Mouse (Mus musculus) midbrain, embryonic 12.5 days (tissue): ENCODE measurements around the gene Atad3a. TPM values are rescaled to one million over a fixed set of nuclear protein-coding genes. Genes with fewer than 3 reads are reported as not detected.

ENCODE experiments used
- ATAC-seq: fragments of 200-750 bp; cut with Nextera tagmentation; 2 replicates; pipeline ENCODE4 v1.8.0; 2017; ENCODE audit warnings: low read depth, moderate TSS enrichment, moderate library complexity; ENCODE audit not compliant: low FRiP score
- H3K27ac ChIP-seq: fragments of 300-500 bp; sonication (generic); replicated peaks from 2 replicates; pipeline ENCODE4 v1.5.1; 2016; ENCODE audit warnings: mild to moderate bottlenecking
- H3K27me3 ChIP-seq: fragments of 300-500 bp; sonication (generic); 2 replicates; pipeline ENCODE4 v1.6.1; 2016; ENCODE audit warnings: mild to moderate bottlenecking
- H3K36me3 ChIP-seq: fragments of 300-500 bp; sonication (generic); 2 replicates; pipeline ENCODE4 v1.6.1; 2016
- H3K4me1 ChIP-seq: fragments of 300-500 bp; sonication (generic); 2 replicates; pipeline ENCODE4 v1.6.1; 2016
- H3K4me2 ChIP-seq: fragments of 300-500 bp; sonication (generic); replicated peaks from 2 replicates; pipeline ENCODE4 v1.6.1; 2016; ENCODE audit warnings: mild to moderate bottlenecking, moderate library complexity
- H3K4me3 ChIP-seq: fragments of 300-500 bp; sonication (generic); 2 replicates; pipeline ENCODE4 v1.5.1; 2016; ENCODE audit warnings: mild to moderate bottlenecking
- H3K9ac ChIP-seq: fragments of 300-500 bp; sonication (generic); replicated peaks from 2 replicates; pipeline ENCODE4 v1.6.1; 2016; ENCODE audit warnings: mild to moderate bottlenecking, moderate library complexity
- H3K9me3 ChIP-seq: fragments of 300-500 bp; sonication (generic); 2 replicates; pipeline ENCODE4 v1.6.1; 2016; ENCODE audit warnings: mild to moderate bottlenecking
- WGBS: fragments of 180-500 bp; shearing (Covaris S2); methylation state at CpG from one replicate; pipeline ENCODE4 v1.1.7; 2016; 5-methylcytosine and 5-hydroxymethylcytosine counted together
- polyA plus RNA-seq: library from polyadenylated mRNA; unstranded; fragments of >200 nt; fragmentation: Nextera tagmentation; extraction: Ambion mirVana; gene quantifications from 2 replicates; pipeline ENCODE4 v1.2.1, GENCODE M21; 2016

Gene Atad3a
- polyA plus RNA-seq, 1 experiment from 2014 or later: 97.3 TPM

- Histone ChIP-seq H3K9ac (peak overlapping the region; percentile 41; the same call in 1 of the 2 replicates), H3K4me1 (peaks cover 19% of the 10 kb centered on the region), H3K4me2 (peak overlapping the region; percentile 50), H3K9me3 (no peaks in the 10 kb centered on the region), H3K27ac (no peak overlapping the region), H3K36me3 (no peaks in the 10 kb centered on the region), H3K27me3 (peaks cover 56% of the 10 kb centered on the region), H3K4me3 (peak overlapping the region; percentile 31; the same call in 1 of the 2 replicates)
- WGBS: 33% methylated on average over 5 of the region's 5 CpGs
- ATAC-seq: no peak
Observed at GRCm38 (mm10) chr4:155773335-155774078, 12.6 kb upstream of the Atad3a start.

DNA sequence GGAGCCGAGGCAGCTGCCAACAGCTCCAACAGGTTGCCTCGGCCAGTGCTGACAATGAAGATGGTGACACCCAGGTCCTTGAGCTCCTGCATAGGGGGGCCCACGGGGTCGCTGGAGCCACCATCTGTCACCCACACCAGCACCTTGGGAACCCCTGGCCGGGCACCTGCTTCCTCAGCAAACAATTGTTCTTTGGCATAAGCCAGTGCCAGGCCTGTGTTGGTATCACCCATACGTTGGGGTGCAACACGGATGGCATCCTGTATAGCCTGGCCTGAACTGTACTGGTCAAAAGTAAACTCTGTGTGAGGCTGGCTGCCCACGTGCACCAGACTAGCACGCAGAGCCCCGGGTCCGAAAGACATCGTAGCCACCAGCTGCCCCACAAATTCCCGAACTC, 11.9 kb upstream of the Atad3a start:
- Histone ChIP-seq H3K9me3 (no peaks in the 10 kb centered on the region), H3K4me3 (no peak overlapping the region), H3K36me3 (no peaks in the 10 kb centered on the region), H3K4me2 (no peak overlapping the region), H3K27me3 (peaks cover 56% of the 10 kb centered on the region), H3K27ac (no peak overlapping the region), H3K9ac (no peak overlapping the region), H3K4me1 (peaks cover 19% of the 10 kb centered on the region)
- WGBS: 88% methylated on average over 13 of the region's 13 CpGs
- no peak for ATAC-seq

GRCm38 (mm10) chr4:155771706-155772105, 10.8 kb upstream of the Atad3a start:
- no peak overlapping the region for H3K9ac ChIP-seq
- H3K27me3 ChIP-seq: peaks cover 56% of the 10 kb centered on the region
- no peak overlapping the region for H3K27ac ChIP-seq
- no peak for ATAC-seq
- H3K4me3 ChIP-seq: no peak overlapping the region
- H3K36me3 ChIP-seq: no peaks in the 10 kb centered on the region
- peaks cover 19% of the 10 kb centered on the region for H3K4me1 ChIP-seq
- 76% methylated on average over 2 of the region's 2 CpGs for WGBS
- no peaks in the 10 kb centered on the region for H3K9me3 ChIP-seq
- no peak overlapping the region for H3K4me2 ChIP-seq

- Histone ChIP-seq H3K9ac (peak overlapping the region; percentile 73), H3K4me3 (peak overlapping the region; percentile 58), H3K36me3 (no peaks in the 10 kb centered on the region), H3K9me3 (no peaks in the 10 kb centered on the region), H3K4me1 (peaks cover 19% of the 10 kb centered on the region), H3K4me2 (peak overlapping the region; percentile 81), H3K27me3 (peaks cover 53% of the 10 kb centered on the region), H3K27ac (no peak overlapping the region)
- peak; percentile 16; the same call in 1 of the 2 replicates for ATAC-seq
- 39% methylated on average over 24 of the region's 24 CpGs for WGBS
Observed at GRCm38 (mm10) chr4:155770626-155771025, 9.7 kb upstream of the Atad3a start.

GRCm38 (mm10) chr4:155769880-155770512, 9.1 kb upstream of the Atad3a start:
- Histone ChIP-seq H3K4me3 (peak overlapping the region; percentile 58), H3K4me1 (peaks cover 19% of the 10 kb centered on the region), H3K4me2 (peak overlapping the region; percentile 81), H3K27me3 (peaks cover 47% of the 10 kb centered on the region), H3K27ac (peak overlapping the region; percentile 62), H3K9ac (peak overlapping the region; percentile 73), H3K36me3 (no peaks in the 10 kb centered on the region), H3K9me3 (no peaks in the 10 kb centered on the region)
- under 1% methylated on average over 39 of the region's 39 CpGs for WGBS
- peak; percentile 91 for ATAC-seq

DNA sequence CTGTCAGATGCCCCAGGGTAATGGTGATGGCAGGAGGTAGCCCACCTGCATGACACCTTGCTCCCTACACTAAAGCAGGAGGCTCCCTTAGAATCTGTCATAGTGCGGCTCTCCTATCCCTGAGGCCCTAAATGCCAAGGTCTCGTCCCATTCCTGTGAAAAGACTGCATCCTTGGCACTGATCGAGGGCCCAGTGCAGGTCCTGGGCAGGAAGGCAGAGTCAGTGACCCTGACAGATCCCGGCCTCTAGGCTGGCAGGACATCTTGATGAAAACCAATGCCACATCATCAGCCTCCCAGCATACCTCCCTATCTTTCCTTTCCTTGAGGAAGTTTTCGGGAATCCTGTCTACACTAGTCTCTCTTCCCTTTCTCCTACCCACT, 8.6 kb upstream of the Atad3a start:
- peak overlapping the region; percentile 73 for H3K9ac ChIP-seq
- 63% methylated on average over 5 of the region's 5 CpGs for WGBS
- H3K4me3 ChIP-seq: peak overlapping the region; percentile 58
- H3K9me3 ChIP-seq: no peaks in the 10 kb centered on the region
- peak; percentile 1; the same call in 1 of the 2 replicates for ATAC-seq
- peaks cover 42% of the 10 kb centered on the region for H3K27me3 ChIP-seq
- peaks cover 15% of the 10 kb centered on the region for H3K4me1 ChIP-seq
- no peak overlapping the region for H3K27ac ChIP-seq
- peak overlapping the region; percentile 81 for H3K4me2 ChIP-seq
- H3K36me3 ChIP-seq: no peaks in the 10 kb centered on the region

GRCm38 (mm10) chr4:155762357-155762756, 1.5 kb upstream of the Atad3a start:
- peaks cover 19% of the 10 kb centered on the region for H3K4me1 ChIP-seq
- no peaks in the 10 kb centered on the region for H3K9me3 ChIP-seq
- no peak overlapping the region for H3K27ac ChIP-seq
- peaks cover 3% of the 10 kb centered on the region; the same call in 1 of the 2 replicates for H3K36me3 ChIP-seq
- H3K4me2 ChIP-seq: 0 out of 2 replicates have a peak overlapping the region, but pooled peaks have one; percentile 9
- no peak overlapping the region for H3K9ac ChIP-seq
- no peak for ATAC-seq
- no peaks in the 10 kb centered on the region for H3K27me3 ChIP-seq
- 90% methylated on average over 3 of the region's 3 CpGs for WGBS
- H3K4me3 ChIP-seq: no peak overlapping the region

DNA sequence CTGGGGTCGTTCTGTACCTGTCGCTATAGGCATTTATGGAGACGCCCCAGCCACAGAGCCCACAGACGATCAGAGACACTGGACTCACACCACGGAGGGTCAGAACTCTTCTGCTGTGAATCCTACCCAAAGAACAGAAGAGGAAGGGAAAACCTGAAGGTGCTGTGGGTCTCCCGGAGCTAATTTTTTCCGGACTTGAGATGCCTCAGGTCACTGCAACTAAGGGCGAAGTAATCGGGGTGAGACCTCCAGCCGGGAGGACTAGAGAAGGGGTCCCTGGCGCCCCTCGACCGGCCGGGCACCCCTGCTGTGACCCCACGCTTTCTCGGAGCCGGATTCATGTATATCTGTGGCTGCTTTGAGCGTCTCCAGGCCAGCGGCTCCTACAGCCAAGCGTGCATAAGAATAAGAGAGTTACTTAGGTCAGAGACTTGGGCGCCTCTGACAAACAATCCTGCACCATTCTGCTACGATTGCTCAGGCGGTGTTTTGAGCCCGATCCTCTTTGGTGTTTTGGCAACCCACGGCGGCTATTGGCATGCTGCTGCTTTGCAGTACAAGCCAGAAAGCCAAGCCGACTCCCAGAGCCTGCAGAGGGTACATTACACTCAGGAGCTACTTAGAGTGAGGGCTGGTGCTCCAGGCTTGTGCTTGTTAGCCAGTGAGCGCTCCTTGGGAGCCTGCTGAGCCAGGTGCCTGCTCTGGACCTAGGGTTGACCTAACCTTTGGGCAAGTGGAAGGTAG, 635 bp upstream of the Atad3a start:
- peak overlapping the region; percentile 88 for H3K4me3 ChIP-seq
- peak overlapping the region; percentile 97 for H3K4me2 ChIP-seq
- H3K4me1 ChIP-seq: peaks cover 19% of the 10 kb centered on the region
- peaks cover 11% of the 10 kb centered on the region for H3K36me3 ChIP-seq
- peak overlapping the region; percentile 70 for H3K9ac ChIP-seq
- no peaks in the 10 kb centered on the region for H3K9me3 ChIP-seq
- WGBS: 3% methylated on average over 28 of the region's 28 CpGs
- no peak for ATAC-seq
- no peaks in the 10 kb centered on the region for H3K27me3 ChIP-seq
- H3K27ac ChIP-seq: no peak overlapping the region

DNA sequence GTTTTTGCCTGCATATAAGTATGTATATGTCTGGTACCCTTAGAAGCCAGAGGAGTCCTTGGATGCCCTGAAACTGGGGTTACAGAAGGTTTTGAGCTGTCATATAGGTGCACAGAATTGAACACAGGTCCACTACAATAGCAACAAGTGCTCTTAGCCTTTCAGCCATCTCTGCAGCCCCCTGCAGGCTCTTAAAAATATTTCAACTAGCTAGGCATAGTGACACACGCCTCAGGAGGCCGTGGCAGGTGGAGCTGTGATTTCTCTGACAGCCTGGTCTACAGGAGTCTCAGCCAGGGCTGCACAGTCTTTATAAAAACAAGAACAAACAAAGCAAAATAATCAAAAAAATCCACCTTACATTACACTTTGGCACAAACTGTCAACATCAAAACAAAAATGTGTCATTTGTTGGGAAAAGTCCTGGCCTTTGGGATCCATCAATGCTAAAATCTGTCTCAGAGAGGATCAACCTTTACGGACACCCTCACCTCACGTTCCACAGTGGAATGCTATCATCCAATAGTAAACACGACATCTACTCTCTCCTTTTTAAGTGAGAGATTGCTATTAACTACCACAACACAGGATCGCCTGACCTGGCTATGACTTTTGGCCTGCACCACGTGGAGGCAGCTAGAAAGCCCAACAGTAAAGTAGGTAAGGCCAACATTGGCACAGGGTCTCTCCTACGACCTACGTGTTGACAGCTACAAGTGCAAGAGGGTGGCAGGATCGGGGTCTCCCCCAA, 856 bp downstream of the Atad3a start:
- 0 out of 2 replicates have a peak, but pooled peaks have one; percentile 11 for ATAC-seq
- no peak overlapping the region for H3K27ac ChIP-seq
- peak overlapping the region; percentile 97 for H3K4me2 ChIP-seq
- WGBS: 5% methylated on average over 10 of the region's 10 CpGs
- peaks cover 19% of the 10 kb centered on the region for H3K4me1 ChIP-seq
- H3K36me3 ChIP-seq: peaks cover 25% of the 10 kb centered on the region
- H3K27me3 ChIP-seq: no peaks in the 10 kb centered on the region
- peak overlapping the region; percentile 78 for H3K9ac ChIP-seq
- H3K9me3 ChIP-seq: no peaks in the 10 kb centered on the region
- peak overlapping the region; percentile 88 for H3K4me3 ChIP-seq

DNA sequence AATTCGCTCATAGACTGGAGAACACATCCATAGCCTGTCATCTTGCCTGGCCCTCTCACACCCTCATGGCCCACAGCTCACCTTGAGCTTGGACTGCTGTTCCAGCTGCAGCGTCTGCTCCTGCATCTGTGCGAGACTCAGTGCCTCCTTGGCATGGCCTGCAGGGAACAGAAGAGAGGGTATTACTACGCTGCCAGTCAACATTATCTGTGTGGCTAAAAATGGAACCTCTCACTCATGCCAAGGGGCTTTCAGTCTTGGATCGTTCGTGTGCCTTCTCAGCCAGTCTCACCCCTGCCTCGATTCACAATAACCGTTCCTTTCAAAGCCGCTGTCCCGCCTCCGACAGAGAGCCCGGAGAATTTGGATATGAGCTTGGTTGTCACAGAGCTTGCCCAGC, 3.9 kb downstream of the Atad3a start:
- H3K4me3 ChIP-seq: no peak overlapping the region
- WGBS: 93% methylated on average over 12 of the region's 12 CpGs
- no peak overlapping the region for H3K27ac ChIP-seq
- no peak for ATAC-seq
- peaks cover 52% of the 10 kb centered on the region for H3K36me3 ChIP-seq
- no peaks in the 10 kb centered on the region for H3K27me3 ChIP-seq
- no peak overlapping the region for H3K4me2 ChIP-seq
- peaks cover 19% of the 10 kb centered on the region for H3K4me1 ChIP-seq
- H3K9me3 ChIP-seq: no peaks in the 10 kb centered on the region
- no peak overlapping the region for H3K9ac ChIP-seq
